Mouse (Mus musculus): ENCODE measurements around the gene Sez6l.

GRCm38 (mm10) chr5:112600309-112600939 lies 23.4 kb upstream of the Sez6l start:
- TF ChIP-seq EP300 (IDR thresholded peaks at IDR 0.05; ENCODE audit: low read length): no peak
- no peak for TF ChIP-seq MAFK (IDR thresholded peaks at IDR 0.05; ENCODE audit: insufficient replicate concordance, low read length)
- TF ChIP-seq UBTF (IDR thresholded peaks at IDR 0.05; ENCODE audit: low read depth, low read length): no peak
- no peak for TF ChIP-seq CTCF (conservative IDR thresholded peaks at IDR 0.05 in 1 of 2, IDR thresholded peaks at IDR 0.05 in 1 of 2; ENCODE audit: low read depth in 2 of 2, low read length in 2 of 2)
- TF ChIP-seq USF1 (IDR thresholded peaks at IDR 0.05; ENCODE audit: low read depth, low read length): no peak
- TF ChIP-seq POLR2A (IDR thresholded peaks at IDR 0.05; ENCODE audit: low read depth, low read length): no peak
- no peak for TF ChIP-seq MXI1 (IDR thresholded peaks at IDR 0.05; ENCODE audit: low read depth, low read length)
